Mouse (Mus musculus): ENCODE data around the gene Sept9. TPM values are rescaled to one million over a fixed set of nuclear protein-coding genes. Genes with fewer than 3 reads are reported as not detected.
"Not testable (repeated sequence)": the region's sequence is repeated elsewhere in the genome, so short reads cannot be mapped to it uniquely, and the experiment has no call there.

Gene Sept9
- total RNA-seq, 2 experiments from 2014 or later: 77.4 to 77.8 TPM

- intact Hi-C loops (cut with DNase I): no loop called here
- DNase-seq (ENCODE audit: extremely low spot score in 1 of 2, low spot score in 2 of 2): no peak
- no peak overlapping the region for H3K27ac ChIP-seq
Observed at GRCm38 (mm10) chr11:117342076-117342475, 142.6 kb downstream of the Sept9 start.

GRCm38 (mm10) chr11:117342490-117342889, 143.0 kb downstream of the Sept9 start:
- intact Hi-C loops (cut with DNase I): not testable (repeated sequence)

More at GRCm38 (mm10) chr11:117342076-117342475, 142.6 kb downstream of the Sept9 start:
- no peak overlapping the region for H3K4me3 ChIP-seq
- no peak for TF ChIP-seq CTCF (IDR thresholded peaks at IDR 0.05)

GRCm38 (mm10) chr11:117343800-117344199, 144.3 kb downstream of the Sept9 start:
- intact Hi-C loops (cut with DNase I): no loop called here
- DNase-seq (ENCODE audit: extremely low spot score in 1 of 2, low spot score in 2 of 2): no peak
- H3K27ac ChIP-seq: no peak overlapping the region
- no peak for TF ChIP-seq CTCF (IDR thresholded peaks at IDR 0.05)
- H3K4me3 ChIP-seq: no peak overlapping the region

More at GRCm38 (mm10) chr11:117342490-117342889, 143.0 kb downstream of the Sept9 start:
- H3K4me3 ChIP-seq; DNase-seq (ENCODE audit: extremely low spot score in 1 of 2, low spot score in 2 of 2); H3K27ac ChIP-seq: not testable (repeated sequence)

DNA sequence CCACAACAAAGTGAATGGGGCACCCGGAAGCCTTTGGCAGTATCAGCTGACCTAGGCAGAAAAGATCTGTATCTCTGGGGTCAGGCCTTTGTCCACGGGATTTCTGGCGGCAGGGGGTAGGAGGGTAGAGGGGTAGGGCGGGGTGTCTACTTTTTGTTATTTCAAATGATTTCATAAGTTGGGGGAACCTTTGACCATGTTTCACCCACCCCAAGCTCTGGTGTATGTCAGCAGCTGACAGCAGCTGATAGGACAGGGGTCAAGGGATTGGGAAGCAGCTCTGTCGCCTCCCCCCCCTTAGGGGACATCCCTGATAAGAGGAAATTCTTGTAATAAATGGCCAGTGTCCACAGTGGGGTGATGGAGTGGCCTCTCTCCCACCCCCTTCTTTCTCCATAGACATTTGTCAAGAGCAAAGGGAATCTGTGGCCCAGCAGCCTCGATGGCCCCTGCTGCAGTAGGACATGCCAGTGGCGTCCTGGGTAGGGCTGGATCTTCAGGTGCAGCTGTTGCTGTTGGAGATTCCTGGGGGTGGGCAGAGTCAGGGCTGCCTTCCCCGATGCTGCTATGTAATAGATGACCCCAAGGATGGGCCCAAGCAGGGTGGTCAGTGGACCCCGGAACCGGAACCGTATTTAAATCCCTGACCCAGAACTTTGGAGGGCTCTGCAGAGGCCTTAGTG, 145.0 kb downstream of the Sept9 start:
- intact Hi-C loops (cut with DNase I): no loop called here
- H3K4me3 ChIP-seq: no peak overlapping the region
- no peak for TF ChIP-seq CTCF (IDR thresholded peaks at IDR 0.05)
- no peak for DNase-seq (ENCODE audit: extremely low spot score in 1 of 2, low spot score in 2 of 2)
- H3K27ac ChIP-seq: no peak overlapping the region

DNA sequence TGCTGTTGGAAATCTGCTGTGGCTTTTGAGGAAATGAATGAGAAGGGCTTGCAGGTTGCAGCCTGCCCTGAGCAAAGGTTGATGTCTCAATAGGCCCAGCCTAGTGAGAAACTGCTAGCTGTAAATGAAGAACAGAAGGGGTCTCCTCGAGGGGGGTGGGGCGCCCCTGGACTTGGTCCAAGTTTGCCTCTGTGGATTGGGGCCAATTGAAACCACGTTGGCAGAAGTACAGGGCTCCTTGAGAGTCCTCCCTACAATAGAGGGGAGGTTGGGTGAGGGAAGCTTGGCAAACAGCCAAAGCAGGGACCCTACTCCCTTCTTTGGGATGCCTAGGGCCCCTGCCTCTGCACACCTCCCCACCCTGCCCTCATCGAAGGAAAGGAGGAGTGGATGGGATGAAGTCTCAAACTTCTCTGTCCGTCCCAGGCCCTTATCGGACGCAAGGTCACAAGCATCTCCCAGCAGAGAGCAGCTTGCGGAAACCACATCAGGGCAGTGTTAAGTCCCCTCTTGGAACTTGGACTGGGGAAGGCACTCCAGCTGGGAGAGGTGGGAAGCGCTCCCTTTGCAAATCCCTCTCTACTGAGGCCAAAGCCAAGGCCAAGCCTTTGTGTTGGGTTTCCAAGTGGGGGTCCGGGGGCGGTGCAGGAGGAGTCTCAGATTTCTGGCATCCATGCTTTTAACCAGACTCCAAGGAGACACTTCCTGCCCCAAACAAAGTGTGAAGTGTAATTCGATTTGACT, 145.7 kb downstream of the Sept9 start:
- Histone ChIP-seq H3K4me3 (no peak overlapping the region), H3K27ac (no peak overlapping the region)
- no peak for DNase-seq (ENCODE audit: extremely low spot score in 1 of 2, low spot score in 2 of 2)
- intact Hi-C loops (cut with DNase I): no loop called here
- TF ChIP-seq CTCF (IDR thresholded peaks at IDR 0.05): no peak

DNA sequence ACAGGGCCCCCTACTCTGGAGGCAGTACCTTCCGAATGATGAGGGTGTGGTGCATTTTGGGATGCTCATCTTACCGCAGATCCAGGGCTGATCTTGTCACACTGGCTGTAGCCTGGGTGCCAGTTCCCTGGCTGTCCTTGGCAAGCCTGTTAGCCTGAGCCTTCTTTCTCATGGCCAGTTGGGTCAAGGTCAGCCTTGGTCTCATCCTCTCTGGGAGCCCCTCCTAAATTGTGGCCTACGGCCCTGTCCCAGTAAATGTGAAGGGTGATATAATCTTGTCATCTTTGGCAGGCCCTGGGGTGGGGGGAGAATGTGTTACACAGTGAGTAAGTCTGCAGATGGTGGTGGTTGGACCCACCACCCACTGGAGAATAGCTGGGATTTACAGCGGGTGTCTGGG, 147.8 kb downstream of the Sept9 start:
- Histone ChIP-seq H3K4me3 (no peak overlapping the region), H3K27ac (no peak overlapping the region)
- intact Hi-C loops (cut with DNase I): no loop called here
- no peak for TF ChIP-seq CTCF (IDR thresholded peaks at IDR 0.05)
- no peak for DNase-seq (ENCODE audit: extremely low spot score in 1 of 2, low spot score in 2 of 2)

DNA sequence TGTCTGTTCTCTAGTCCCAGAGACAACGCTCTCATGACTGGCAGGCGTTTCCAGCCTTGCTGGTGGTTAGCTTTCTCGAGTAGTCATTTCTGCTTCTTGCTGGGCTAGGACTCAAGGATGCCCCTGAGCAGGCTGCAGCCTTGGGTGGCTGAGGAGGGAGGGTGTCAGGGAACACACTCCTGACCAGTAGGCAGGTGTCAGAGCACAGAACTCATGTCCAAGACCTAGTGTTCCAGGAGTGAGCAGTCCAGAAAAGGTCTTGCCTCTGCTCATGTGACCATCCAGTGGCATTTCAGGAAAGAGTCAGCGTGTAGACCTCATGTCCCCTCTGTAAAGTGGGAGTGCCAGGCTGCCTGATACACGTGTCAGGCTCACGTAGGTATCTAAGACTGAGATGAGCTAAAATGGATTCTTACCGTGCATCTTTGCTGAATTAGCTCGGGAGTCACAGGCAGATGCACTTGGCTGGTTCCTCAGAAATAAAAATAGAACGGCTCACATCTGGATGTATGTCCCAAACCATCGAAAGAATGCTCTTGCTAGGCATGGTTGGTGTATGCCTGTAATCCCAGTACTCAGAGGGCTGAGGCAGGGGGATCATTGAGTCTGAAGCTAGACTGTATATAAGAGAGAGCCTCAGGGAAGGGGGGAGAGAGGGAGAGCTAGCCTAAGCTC, 149.1 kb downstream of the Sept9 start:
- DNase-seq (ENCODE audit: extremely low spot score in 1 of 2, low spot score in 2 of 2): no peak
- Histone ChIP-seq H3K4me3 (no peak overlapping the region), H3K27ac (no peak overlapping the region)
- intact Hi-C loops (cut with DNase I): no loop called here
- TF ChIP-seq CTCF (IDR thresholded peaks at IDR 0.05): no peak

DNA sequence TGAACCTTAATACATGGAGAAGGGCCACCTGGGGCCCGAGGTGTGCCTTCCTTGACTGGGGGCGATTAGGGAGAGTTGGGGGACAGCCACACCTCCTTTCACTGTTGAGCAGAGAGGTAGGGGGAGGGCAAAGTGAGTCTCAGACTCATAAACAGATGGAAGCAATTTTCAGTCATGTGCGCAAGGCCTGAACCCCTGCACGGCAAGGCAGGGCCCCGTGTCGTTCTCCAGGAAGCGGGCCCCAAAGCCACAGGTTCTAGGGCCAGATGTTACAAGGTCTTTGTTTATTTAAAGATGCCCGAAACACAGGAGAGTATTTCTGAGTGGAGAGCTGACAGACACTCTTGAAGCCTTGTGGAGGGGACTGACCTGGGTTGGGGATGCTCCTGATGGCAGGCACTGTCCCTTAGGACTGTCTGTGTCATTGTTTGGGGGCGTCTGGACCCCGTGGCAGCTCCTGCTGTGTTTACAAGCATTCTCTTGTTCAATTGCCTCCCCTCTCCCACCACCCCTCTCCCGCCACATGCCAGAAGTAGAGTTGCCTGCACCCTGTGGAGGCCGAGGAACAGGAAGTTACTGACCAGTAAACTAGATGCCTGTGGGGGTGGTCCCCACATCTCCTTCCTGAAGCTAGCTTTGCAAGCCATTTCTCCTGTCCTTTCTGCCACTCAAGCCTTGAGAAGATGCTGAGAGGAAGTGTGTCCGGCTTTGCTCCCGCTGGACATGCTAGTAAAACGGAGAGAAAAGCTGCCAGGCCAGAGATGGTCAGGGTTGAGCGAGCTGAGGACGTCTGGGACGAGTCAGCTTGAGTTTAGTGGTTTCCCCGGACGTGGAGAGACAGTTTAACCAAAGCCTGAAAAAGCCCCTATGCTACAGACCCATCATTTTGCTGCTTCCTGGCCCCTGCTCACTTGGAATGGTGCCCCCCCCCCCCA, 150.2 kb downstream of the Sept9 start:
- intact Hi-C loops (cut with DNase I): no loop called here
- no peak for DNase-seq (ENCODE audit: extremely low spot score in 1 of 2, low spot score in 2 of 2)
- TF ChIP-seq CTCF (IDR thresholded peaks at IDR 0.05): no peak
- H3K4me3 ChIP-seq: no peak overlapping the region
- H3K27ac ChIP-seq: no peak overlapping the region

- DNase-seq (ENCODE audit: extremely low spot score in 1 of 2, low spot score in 2 of 2): no peak
- intact Hi-C loops (cut with DNase I): no loop called here
- Histone ChIP-seq H3K4me3 (no peak overlapping the region), H3K27ac (no peak overlapping the region)
- no peak for TF ChIP-seq CTCF (IDR thresholded peaks at IDR 0.05)
Observed at GRCm38 (mm10) chr11:117350462-117351222, 151.2 kb downstream of the Sept9 start.

DNA sequence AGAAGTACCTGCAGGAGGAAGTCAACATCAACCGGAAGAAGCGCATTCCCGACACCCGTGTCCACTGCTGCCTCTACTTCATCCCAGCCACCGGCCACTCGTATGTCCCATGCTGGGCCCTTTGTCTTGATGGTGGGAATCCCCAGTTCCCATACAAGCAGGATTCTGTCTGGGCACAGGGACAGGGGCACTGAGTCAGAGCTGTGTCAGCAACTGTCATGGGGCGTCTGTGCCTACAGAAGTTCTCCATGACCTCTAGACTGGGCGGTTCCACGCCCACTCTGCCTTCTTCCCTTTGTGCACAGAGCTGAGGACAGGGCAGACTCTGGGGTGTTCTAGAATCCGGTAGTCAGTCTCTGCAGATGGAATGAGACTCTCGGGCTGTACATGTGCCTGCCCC, 153.7 kb downstream of the Sept9 start:
- H3K27ac ChIP-seq: no peak overlapping the region
- TF ChIP-seq CTCF (IDR thresholded peaks at IDR 0.05): no peak
- intact Hi-C loops (cut with DNase I): no loop called here
- DNase-seq (ENCODE audit: extremely low spot score in 1 of 2, low spot score in 2 of 2): no peak
- no peak overlapping the region for H3K4me3 ChIP-seq

- TF ChIP-seq CTCF (IDR thresholded peaks at IDR 0.05): no peak
- no peak for DNase-seq (ENCODE audit: extremely low spot score in 1 of 2, low spot score in 2 of 2)
- intact Hi-C loops (cut with DNase I): no loop called here
- Histone ChIP-seq H3K4me3 (no peak overlapping the region), H3K27ac (no peak overlapping the region)
Observed at GRCm38 (mm10) chr11:117354107-117354506, 154.6 kb downstream of the Sept9 start.

Measured in left cerebral cortex, adult 2 months (tissue).